Mouse (Mus musculus): ENCODE measurements around the gene Frmpd2.

Frmpd2 gene

DNA sequence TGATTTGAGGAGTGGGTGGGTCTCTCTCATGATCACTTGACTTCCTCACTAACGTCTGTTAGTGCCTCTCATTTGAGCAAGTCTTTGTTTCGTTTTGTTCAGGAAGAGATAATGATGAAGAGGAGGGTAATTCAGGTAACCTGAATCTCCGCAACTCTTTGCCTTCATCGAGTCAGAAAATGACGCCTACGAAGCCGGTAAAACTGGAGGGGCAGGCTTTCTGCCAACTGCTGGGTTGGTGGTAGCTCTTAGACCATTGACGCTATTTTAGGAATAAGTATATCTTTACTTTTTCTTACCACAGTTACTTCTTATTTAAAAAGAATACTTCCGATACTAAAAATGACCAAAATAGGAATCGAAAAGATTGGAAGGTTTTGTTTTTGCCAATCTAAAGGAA, 135.9 kb downstream of the Frmpd2 start:
- peak; percentile 19 to 39 for DNase-seq (ENCODE audit: low spot score in 2 of 2)

Data from frontal cortex, postnatal 36 days (tissue).